Mouse (Mus musculus) G1E-ER4 (cell line): ENCODE measurements around the gene Asic3. TPM values are rescaled to one million over a fixed set of nuclear protein-coding genes. Genes with fewer than 3 reads are reported as not detected.

Source experiments
- GATA1 ChIP-seq: IDR thresholded peaks from one replicate; pipeline ENCODE4 v1.8.0; 2012; ENCODE audit warnings: low read length, inconsistent platforms
- polyA plus RNA-seq: library from polyadenylated mRNA; stranded (reverse); fragments of >175 nt; gene quantifications from 2 replicates; pipeline ENCODE4 v1.2.3, GENCODE M21; 2012

The Asic3 gene
- polyA plus RNA-seq, 1 experiment: 0.08 TPM

GRCm38 (mm10) chr5:24452030-24452690, 39.0 kb downstream of the Asic3 start, which contains the start of gene Agap3:
Gene Agap3, plus strand, starts transcription at chr5:24452177.
- TF ChIP-seq GATA1: no peak

GRCm38 (mm10) chr5:24452691-24453233, 39.6 kb downstream of the Asic3 start:
- no peak for TF ChIP-seq GATA1

- TF ChIP-seq GATA1: no peak
These were observed 40.2 kb downstream of the Asic3 start for GRCm38 (mm10) chr5:24453283-24453984.

GRCm38 (mm10) chr5:24453985-24454303, 40.8 kb downstream of the Asic3 start:
- TF ChIP-seq GATA1: no peak

- no peak for TF ChIP-seq GATA1
These were observed 41.9 kb downstream of the Asic3 start for GRCm38 (mm10) chr5:24455076-24455475.

GRCm38 (mm10) chr5:24455613-24456012, 42.4 kb downstream of the Asic3 start:
- no peak for TF ChIP-seq GATA1

GRCm38 (mm10) chr5:24466762-24467161, 53.6 kb downstream of the Asic3 start:
- TF ChIP-seq GATA1: no peak

Other genes starting within 250 kb of the Asic3 start
- gene Nupl2, start 248.4 kb upstream of the Asic3 start, polyA plus RNA-seq: 15.2 and 19.4 TPM in 2 replicates
- gene Kcnh2, start 61.8 kb upstream of the Asic3 start, polyA plus RNA-seq: 4.0 and 4.3 TPM in 2 replicates
- gene Nos3, start 48.6 kb upstream of the Asic3 start, polyA plus RNA-seq: 0.06 and 0.15 TPM in 2 replicates
- 0.17 and 0.25 TPM in 2 replicates for gene Atg9b, start 21.2 kb upstream of the Asic3 start, polyA plus RNA-seq
- gene Abcb8, start 19.7 kb upstream of the Asic3 start, polyA plus RNA-seq: 59.9 and 60.9 TPM in 2 replicates
- 14.3 and 19.4 TPM in 2 replicates for gene Cdk5, start 10.1 kb downstream of the Asic3 start, polyA plus RNA-seq
- gene Slc4a2, start 10.4 kb downstream of the Asic3 start, polyA plus RNA-seq: 22.8 and 24.1 TPM in 2 replicates
- gene Fastk, start 31.9 kb downstream of the Asic3 start, polyA plus RNA-seq: 287 and 347 TPM in 2 replicates
- 29.5 and 31.2 TPM in 2 replicates for gene Tmub1, start 34.5 kb downstream of the Asic3 start, polyA plus RNA-seq
- gene Agap3, start 38.8 kb downstream of the Asic3 start, polyA plus RNA-seq: 321 and 334 TPM in 2 replicates
- gene Gbx1, start 113.8 kb downstream of the Asic3 start, polyA plus RNA-seq: 0.01 TPM in 1 of 2 replicates, not detected in the other
- not detected in 2 replicates for gene Asb10, start 127.6 kb downstream of the Asic3 start, polyA plus RNA-seq
- gene 4931409K22Rik, start 143.4 kb downstream of the Asic3 start, polyA plus RNA-seq: not detected in 2 replicates
- gene Abcf2, start 164.1 kb downstream of the Asic3 start, polyA plus RNA-seq: 120 and 124 TPM in 2 replicates
- gene Chpf2, start 173.3 kb downstream of the Asic3 start, polyA plus RNA-seq: 26.9 and 36.2 TPM in 2 replicates
- gene Smarcd3, start 211.0 kb downstream of the Asic3 start, polyA plus RNA-seq: not detected in 2 replicates